Mouse (Mus musculus) lung, embryonic 15.5 days (tissue): ENCODE measurements around the gene Olfr951. TPM values are rescaled to one million over a fixed set of nuclear protein-coding genes. Genes with fewer than 3 reads are reported as not detected.

Experiments
- ATAC-seq: fragments of 200-750 bp; cut with Nextera tagmentation; 2 replicates; pipeline ENCODE4 v1.8.0; 2017; ENCODE audit warnings: moderate number of reproducible peaks, borderline replicate concordance; ENCODE audit not compliant: low FRiP score, low TSS enrichment; ENCODE audit errors: extremely low read depth
- H3K27ac ChIP-seq: fragments of 300-500 bp; sonication (generic); 2 replicates; pipeline ENCODE4 v1.5.1; 2015; ENCODE audit warnings: moderate library complexity, mild to moderate bottlenecking, inconsistent platforms
- H3K27me3 ChIP-seq: fragments of 300-500 bp; sonication (generic); 2 replicates; pipeline ENCODE4 v1.6.1; 2015; ENCODE audit warnings: inconsistent platforms
- H3K36me3 ChIP-seq: fragments of 300-500 bp; sonication (generic); 2 replicates; pipeline ENCODE4 v1.6.1; 2015; ENCODE audit warnings: inconsistent platforms
- H3K4me1 ChIP-seq: fragments of 300-500 bp; sonication (generic); 2 replicates; pipeline ENCODE4 v1.6.1; 2015; ENCODE audit warnings: inconsistent platforms
- H3K4me2 ChIP-seq: fragments of 300-500 bp; sonication (generic); 2 replicates; pipeline ENCODE4 v1.6.1; 2015; ENCODE audit warnings: inconsistent platforms, mild to moderate bottlenecking, moderate library complexity
- H3K4me3 ChIP-seq: fragments of 300-500 bp; sonication (generic); 2 replicates; pipeline ENCODE4 v1.5.1; 2015; ENCODE audit warnings: mild to moderate bottlenecking, inconsistent platforms
- H3K9ac ChIP-seq: fragments of 300-500 bp; sonication (generic); 2 replicates; pipeline ENCODE4 v1.6.1; 2015; ENCODE audit warnings: inconsistent platforms
- H3K9me3 ChIP-seq: fragments of 300-500 bp; sonication (generic); 2 replicates; pipeline ENCODE4 v1.6.1; 2016; ENCODE audit warnings: inconsistent platforms
- WGBS: fragments of 180-500 bp; shearing (Covaris S2); methylation state at CpG from one replicate; pipeline ENCODE4 v1.1.7; 2015; 5-methylcytosine and 5-hydroxymethylcytosine counted together
- polyA plus RNA-seq: library from polyadenylated mRNA; unstranded; fragments of >200 nt; fragmentation: Nextera tagmentation; extraction: Ambion mirVana; gene quantifications from 2 replicates; pipeline ENCODE4 v1.2.1, GENCODE M21; 2015

Gene Olfr951
- not detected in 2 replicates for polyA plus RNA-seq

DNA sequence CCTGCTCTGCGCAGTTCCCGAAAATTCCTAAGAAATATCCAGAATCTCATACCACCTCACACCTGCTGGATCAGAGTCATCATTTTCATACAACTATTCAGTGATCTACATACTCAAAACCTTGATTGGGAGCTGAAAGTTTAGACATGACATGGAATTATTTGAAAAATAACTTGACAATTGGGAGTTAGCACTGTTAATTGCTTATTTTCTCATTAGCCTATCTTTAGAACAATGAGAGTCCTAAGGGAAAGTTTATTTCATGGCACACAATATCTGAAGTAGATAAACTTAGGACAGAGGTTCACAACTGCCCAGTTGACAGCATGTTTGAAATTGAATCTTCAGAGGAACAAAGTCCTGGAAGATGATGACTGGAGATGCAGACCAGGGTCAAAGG, at the start of gene Olfr951:
TSS of gene Olfr951 (plus strand) at position 301 of the 400 bp plus-strand sequence.
- ATAC-seq: no peak
- Histone ChIP-seq H3K9ac (no peak within 1 kb of the TSS), H3K27ac (no peak within 1 kb of the TSS), H3K36me3 (no peaks in the 10 kb centered on the region), H3K9me3 (no peaks in the 10 kb centered on the region), H3K27me3 (no peaks in the 10 kb centered on the region), H3K4me3 (no peak within 1 kb of the TSS), H3K4me1 (no peaks in the 10 kb centered on the region), H3K4me2 (no peak within 1 kb of the TSS)
- 91% methylated on average over 2 of the region's 2 CpGs for WGBS

DNA sequence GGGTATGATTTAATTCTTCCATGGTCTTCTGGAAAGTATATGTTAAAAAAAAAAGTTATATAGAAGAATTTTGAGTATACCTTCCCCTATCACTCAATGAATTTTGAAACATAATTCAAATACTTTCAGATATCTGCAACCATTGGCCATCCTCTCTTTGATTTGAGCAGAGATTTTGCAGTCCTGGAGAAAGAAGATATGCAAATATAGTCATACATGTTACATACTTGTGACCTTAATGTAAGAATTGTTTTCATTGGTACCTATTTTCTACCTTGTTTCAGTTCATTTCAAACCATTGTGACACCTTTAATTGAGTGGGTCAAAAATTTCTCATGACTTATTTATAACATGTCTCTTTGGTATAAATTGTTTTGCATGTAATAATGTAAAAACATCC, 39.8 kb downstream of the Olfr951 start, which contains the start of gene Olfr952:
TSS of gene Olfr952 (minus strand) at position 101 of the 400 bp plus-strand sequence.
- H3K27ac ChIP-seq: no peak within 1 kb of the TSS
- H3K36me3 ChIP-seq: no peaks in the 10 kb centered on the region
- no peak within 1 kb of the TSS for H3K9ac ChIP-seq
- no peak within 1 kb of the TSS for H3K4me2 ChIP-seq
- ATAC-seq: no peak
- no peaks in the 10 kb centered on the region for H3K27me3 ChIP-seq
- no peak within 1 kb of the TSS for H3K4me3 ChIP-seq
- H3K4me1 ChIP-seq: no peaks in the 10 kb centered on the region
- H3K9me3 ChIP-seq: no peaks in the 10 kb centered on the region

Other genes starting within 250 kb of the Olfr951 start
- gene Olfr943, start 221.1 kb upstream of the Olfr951 start, polyA plus RNA-seq: not detected in 2 replicates
- not detected in 2 replicates for gene Olfr944, start 185.5 kb upstream of the Olfr951 start, polyA plus RNA-seq
- gene Olfr1537, start 137.4 kb upstream of the Olfr951 start, polyA plus RNA-seq: not detected in 2 replicates
- not detected in 2 replicates for gene Olfr945, start 110.6 kb upstream of the Olfr951 start, polyA plus RNA-seq
- gene Olfr948, start 61.4 kb upstream of the Olfr951 start, polyA plus RNA-seq: not detected in 2 replicates
- not detected in 2 replicates for gene Olfr952, start 39.7 kb downstream of the Olfr951 start, polyA plus RNA-seq
- not detected in 2 replicates for gene Olfr954, start 69.3 kb downstream of the Olfr951 start, polyA plus RNA-seq
- not detected in 2 replicates for gene Olfr955, start 84.5 kb downstream of the Olfr951 start, polyA plus RNA-seq
- gene Olfr44, start 106.6 kb downstream of the Olfr951 start, polyA plus RNA-seq: not detected in 2 replicates
- not detected in 2 replicates for gene Olfr957, start 128.4 kb downstream of the Olfr951 start, polyA plus RNA-seq
- gene Olfr958, start 166.6 kb downstream of the Olfr951 start, polyA plus RNA-seq: not detected in 2 replicates
- gene Olfr959, start 188.2 kb downstream of the Olfr951 start, polyA plus RNA-seq: not detected in 2 replicates
- 8.2 and 10.0 TPM in 2 replicates for gene AW551984, start 217.0 kb downstream of the Olfr951 start, polyA plus RNA-seq
- gene Olfr148, start 223.2 kb downstream of the Olfr951 start, polyA plus RNA-seq: not detected in 2 replicates
- not detected in 2 replicates for gene Olfr960, start 234.0 kb downstream of the Olfr951 start, polyA plus RNA-seq